Mouse (Mus musculus) spleen, adult 2 months (tissue): Measurements from ENCODE around the gene Nlrc5.

Experiments
- CTCF ChIP-seq: fragments of 200-500 bp; IDR thresholded peaks from 2 replicates; pipeline ENCODE4 v1.5.1; 2011; ENCODE audit warnings: mild to moderate bottlenecking, inconsistent platforms; ENCODE audit not compliant: insufficient read depth, insufficient read length, insufficient replicate concordance; ENCODE audit errors: extremely low read depth
- POLR2A ChIP-seq: fragments of 200-500 bp; IDR thresholded peaks from 2 replicates; pipeline ENCODE4 v1.6.1; 2011; ENCODE audit warnings: low read depth, low read length, inconsistent platforms

DNA sequence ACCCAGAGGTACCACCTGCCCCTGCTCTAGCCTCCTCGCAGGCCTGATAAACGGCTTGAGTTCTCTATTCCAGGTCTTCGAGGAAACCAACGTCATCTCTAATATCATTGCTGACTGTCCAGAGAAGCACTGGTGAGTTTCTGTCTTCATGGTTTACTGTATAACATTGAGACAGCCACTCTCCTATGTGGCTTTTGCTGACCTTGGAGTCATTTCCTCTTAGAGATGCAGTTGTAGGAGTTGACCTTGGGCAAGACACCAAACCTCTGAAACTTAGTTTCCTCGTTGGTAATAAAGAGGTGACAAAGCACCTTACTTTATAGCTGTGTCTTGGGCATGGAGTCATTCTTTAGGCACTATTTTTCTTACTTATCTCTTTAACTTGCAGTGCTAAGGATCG is 21.6 kb upstream of the Nlrc5 start:
- TF ChIP-seq POLR2A (no peak), CTCF (no peak)
